Mouse (Mus musculus): ENCODE results near the gene Tnfrsf26. TPM values are rescaled to one million over a fixed set of nuclear protein-coding genes. Genes with fewer than 3 reads are reported as not detected.

Tnfrsf26 gene
- total and polyA plus RNA-seq, 2 experiments from 2014 or later = 0.37 to 0.84 TPM

- H3K27me3 ChIP-seq (ENCODE audit: control insufficient read depth, insufficient read depth, low read length) = no peaks in the 10 kb centered on the region
- no peak for DNase-seq (ENCODE audit: low spot score)
- no peak overlapping the region for H3K9ac ChIP-seq (replicated peaks; ENCODE audit: low read depth, low read length)
- H3K9me3 ChIP-seq (replicated peaks; ENCODE audit: control insufficient read depth, low read length) = no peaks in the 10 kb centered on the region
- no peak for ATAC-seq (ENCODE audit: insufficient read depth, low read depth)
- peaks cover 63% of the 10 kb centered on the region for H3K36me3 ChIP-seq (replicated peaks; ENCODE audit: control insufficient read depth, insufficient read depth, low read length)
- H3K4me2 ChIP-seq (ENCODE audit: low read depth, low read length) = no peak overlapping the region
- WGBS = 76% methylated on average over 5 of the region's 5 CpGs
- H3K4me3 ChIP-seq (ENCODE audit: low read depth, low read length) = no peak overlapping the region
- no peak overlapping the region for H3K27ac ChIP-seq (ENCODE audit: low read depth)
- no peaks in the 10 kb centered on the region for H3K4me1 ChIP-seq (ENCODE audit: control insufficient read depth, insufficient read depth)
- no peak for TF ChIP-seq EP300 (IDR thresholded peaks at IDR 0.05; ENCODE audit: low read depth)
- TF ChIP-seq CTCF (IDR thresholded peaks at IDR 0.05; ENCODE audit: low read depth) = no peak
Measured at GRCm38 (mm10) chr7:143587586-143587985, 40.9 kb downstream of the Tnfrsf26 start.

- WGBS = 30% methylated on average over 3 of the region's 3 CpGs
- Histone ChIP-seq H3K9ac (replicated peaks; ENCODE audit: low read depth, low read length) (no peak overlapping the region), H3K27me3 (ENCODE audit: control insufficient read depth, insufficient read depth, low read length) (no peaks in the 10 kb centered on the region), H3K4me2 (ENCODE audit: low read depth, low read length) (no peak overlapping the region), H3K36me3 (replicated peaks; ENCODE audit: control insufficient read depth, insufficient read depth, low read length) (peaks cover 70% of the 10 kb centered on the region), H3K4me1 (ENCODE audit: control insufficient read depth, insufficient read depth) (no peaks in the 10 kb centered on the region), H3K4me3 (ENCODE audit: low read depth, low read length) (no peak overlapping the region), H3K9me3 (replicated peaks; ENCODE audit: control insufficient read depth, low read length) (no peaks in the 10 kb centered on the region), H3K27ac (ENCODE audit: low read depth) (no peak overlapping the region)
- TF ChIP-seq CTCF (IDR thresholded peaks at IDR 0.05; ENCODE audit: low read depth) (peak; percentile 83), EP300 (IDR thresholded peaks at IDR 0.05; ENCODE audit: low read depth) (no peak)
- no peak for ATAC-seq (ENCODE audit: insufficient read depth, low read depth)
- peak; percentile 58 for DNase-seq (ENCODE audit: low spot score)
Measured at GRCm38 (mm10) chr7:143583956-143584355, 44.6 kb downstream of the Tnfrsf26 start.

GRCm38 (mm10) chr7:143583025-143583424, 45.5 kb downstream of the Tnfrsf26 start:
- Histone ChIP-seq H3K36me3 (replicated peaks; ENCODE audit: control insufficient read depth, insufficient read depth, low read length) (peaks cover 74% of the 10 kb centered on the region), H3K9ac (replicated peaks; ENCODE audit: low read depth, low read length) (no peak overlapping the region), H3K4me1 (ENCODE audit: control insufficient read depth, insufficient read depth) (no peaks in the 10 kb centered on the region), H3K27ac (ENCODE audit: low read depth) (no peak overlapping the region), H3K4me2 (ENCODE audit: low read depth, low read length) (no peak overlapping the region), H3K4me3 (ENCODE audit: low read depth, low read length) (no peak overlapping the region), H3K9me3 (replicated peaks; ENCODE audit: control insufficient read depth, low read length) (no peaks in the 10 kb centered on the region), H3K27me3 (ENCODE audit: control insufficient read depth, insufficient read depth, low read length) (no peaks in the 10 kb centered on the region)
- TF ChIP-seq EP300 (IDR thresholded peaks at IDR 0.05; ENCODE audit: low read depth) (no peak), CTCF (IDR thresholded peaks at IDR 0.05; ENCODE audit: low read depth) (no peak)
- WGBS = 85% methylated on average over 5 of the region's 5 CpGs
- no peak for ATAC-seq (ENCODE audit: insufficient read depth, low read depth)
- no peak for DNase-seq (ENCODE audit: low spot score)

- Histone ChIP-seq H3K4me2 (ENCODE audit: low read depth, low read length) (no peak overlapping the region), H3K4me1 (ENCODE audit: control insufficient read depth, insufficient read depth) (no peaks in the 10 kb centered on the region), H3K9me3 (replicated peaks; ENCODE audit: control insufficient read depth, low read length) (no peaks in the 10 kb centered on the region), H3K27me3 (ENCODE audit: control insufficient read depth, insufficient read depth, low read length) (no peaks in the 10 kb centered on the region), H3K27ac (ENCODE audit: low read depth) (no peak overlapping the region), H3K4me3 (ENCODE audit: low read depth, low read length) (no peak overlapping the region), H3K9ac (replicated peaks; ENCODE audit: low read depth, low read length) (no peak overlapping the region), H3K36me3 (replicated peaks; ENCODE audit: control insufficient read depth, insufficient read depth, low read length) (peaks cover 79% of the 10 kb centered on the region)
- TF ChIP-seq EP300 (IDR thresholded peaks at IDR 0.05; ENCODE audit: low read depth) (no peak), CTCF (IDR thresholded peaks at IDR 0.05; ENCODE audit: low read depth) (no peak)
- ATAC-seq (ENCODE audit: insufficient read depth, low read depth) = no peak
- WGBS = 94% methylated on average over 11 of the region's 11 CpGs
- no peak for DNase-seq (ENCODE audit: low spot score)
Measured at GRCm38 (mm10) chr7:143575751-143576150, 52.8 kb downstream of the Tnfrsf26 start.

GRCm38 (mm10) chr7:143565648-143566039, 62.9 kb downstream of the Tnfrsf26 start:
- H3K27ac ChIP-seq (ENCODE audit: low read depth) = no peak overlapping the region
- no peak overlapping the region for H3K4me2 ChIP-seq (ENCODE audit: low read depth, low read length)
- no peak overlapping the region for H3K9ac ChIP-seq (replicated peaks; ENCODE audit: low read depth, low read length)
- H3K36me3 ChIP-seq (replicated peaks; ENCODE audit: control insufficient read depth, insufficient read depth, low read length) = peaks cover 87% of the 10 kb centered on the region
- no peak for ATAC-seq (ENCODE audit: insufficient read depth, low read depth)
- H3K4me3 ChIP-seq (ENCODE audit: low read depth, low read length) = no peak overlapping the region
- TF ChIP-seq CTCF (IDR thresholded peaks at IDR 0.05; ENCODE audit: low read depth) (no peak), EP300 (IDR thresholded peaks at IDR 0.05; ENCODE audit: low read depth) (no peak)
- no peaks in the 10 kb centered on the region for H3K9me3 ChIP-seq (replicated peaks; ENCODE audit: control insufficient read depth, low read length)
- H3K27me3 ChIP-seq (ENCODE audit: control insufficient read depth, insufficient read depth, low read length) = no peaks in the 10 kb centered on the region
- WGBS = 43% methylated on average over 3 of the region's 3 CpGs
- DNase-seq (ENCODE audit: low spot score) = no peak
- no peaks in the 10 kb centered on the region for H3K4me1 ChIP-seq (ENCODE audit: control insufficient read depth, insufficient read depth)

- Histone ChIP-seq H3K9ac (replicated peaks; ENCODE audit: low read depth, low read length) (no peak overlapping the region), H3K4me1 (ENCODE audit: control insufficient read depth, insufficient read depth) (no peaks in the 10 kb centered on the region), H3K4me2 (ENCODE audit: low read depth, low read length) (no peak overlapping the region), H3K4me3 (ENCODE audit: low read depth, low read length) (no peak overlapping the region), H3K36me3 (replicated peaks; ENCODE audit: control insufficient read depth, insufficient read depth, low read length) (peaks cover 87% of the 10 kb centered on the region), H3K9me3 (replicated peaks; ENCODE audit: control insufficient read depth, low read length) (no peaks in the 10 kb centered on the region), H3K27me3 (ENCODE audit: control insufficient read depth, insufficient read depth, low read length) (no peaks in the 10 kb centered on the region), H3K27ac (ENCODE audit: low read depth) (no peak overlapping the region)
- TF ChIP-seq CTCF (IDR thresholded peaks at IDR 0.05; ENCODE audit: low read depth) (no peak), EP300 (IDR thresholded peaks at IDR 0.05; ENCODE audit: low read depth) (no peak)
- WGBS = 81% methylated on average over 6 of the region's 6 CpGs
- ATAC-seq (ENCODE audit: insufficient read depth, low read depth) (no peak), DNase-seq (ENCODE audit: low spot score) (no peak)
Measured at GRCm38 (mm10) chr7:143565015-143565647, 63.4 kb downstream of the Tnfrsf26 start.
